Comparison of ENCODE assay signal across 28 mouse cellular contexts in genomic region chr9:120151906-120152399, GRCm38 (mm10). TPM values are rescaled to one million over a fixed set of nuclear protein-coding genes. Genes with fewer than 3 reads are reported as not detected.
"Had no signal": no experiment of that assay in that cellular context is flagged by ENCODE, and none has a peak within 500 bp of the region (broad histone marks: within the 10 kb centered on the region; RNA-seq: fewer than 3 reads in every experiment).

No protein-coding gene starts in this region.

- H3K27me3 ChIP-seq: midbrain, embryonic 13.5 days; neural tube, embryonic 13.5 days had no signal

- DNase-seq: kidney, adult 9 months; kidney, postnatal 14 days; kidney, postnatal 4 days; layer of hippocampus, postnatal 36 days; liver, embryonic 13.5 days; lung, adult 2 months; lung, postnatal 14 days; lung, postnatal 4 days; right cerebral cortex, postnatal 4 days; thymus, adult 2 months; thymus, postnatal 14 days; thymus, postnatal 4 days had no signal

- H3K4me2 ChIP-seq: liver, embryonic 13.5 days; midbrain, embryonic 13.5 days; neural tube, embryonic 13.5 days had no signal

- H3K4me1 ChIP-seq: midbrain, embryonic 13.5 days; neural tube, embryonic 13.5 days had no signal

- H3K36me3 ChIP-seq: liver, embryonic 13.5 days; midbrain, embryonic 13.5 days; neural tube, embryonic 13.5 days had no signal

- H3K9ac ChIP-seq: liver, embryonic 13.5 days; midbrain, embryonic 13.5 days; neural tube, embryonic 13.5 days had no signal

- H3K27ac ChIP-seq: liver, embryonic 13.5 days; midbrain, embryonic 13.5 days; neural tube, embryonic 13.5 days; stomach, postnatal 0 days had no signal

- H3K9me3 ChIP-seq: liver, embryonic 13.5 days; midbrain, embryonic 13.5 days; neural tube, embryonic 13.5 days had no signal

- H3K4me3 ChIP-seq: liver, embryonic 13.5 days; midbrain, embryonic 13.5 days; myocyte; neural tube, embryonic 13.5 days had no signal

- ATAC-seq: midbrain, embryonic 13.5 days; midbrain, embryonic 16.5 days had no signal

RNA-seq across cellular contexts. Expression of gene Mobp, which starts 2.4 kb away (rescaled TPM):
- total RNA-seq: liver, adult 2 months; megakaryocyte progenitor cell, adult 5-6 weeks; megakaryocyte-erythroid progenitor cell, adult 5-6 weeks; monocyte, adult 5-6 weeks; neutrophil, adult 5-6 weeks had no signal
- polyA plus RNA-seq: kidney, embryonic 16.5 days; limb, embryonic 11.5 days; limb, embryonic 14.5 days; liver, adult 2 months; liver, embryonic 13.5 days; liver, embryonic 16.5 days; lung, adult 2 months; lung, embryonic 16.5 days; myocyte; stomach, embryonic 14.5 days; thymus, adult 2 months had no signal
